In the genomic region with DNA sequence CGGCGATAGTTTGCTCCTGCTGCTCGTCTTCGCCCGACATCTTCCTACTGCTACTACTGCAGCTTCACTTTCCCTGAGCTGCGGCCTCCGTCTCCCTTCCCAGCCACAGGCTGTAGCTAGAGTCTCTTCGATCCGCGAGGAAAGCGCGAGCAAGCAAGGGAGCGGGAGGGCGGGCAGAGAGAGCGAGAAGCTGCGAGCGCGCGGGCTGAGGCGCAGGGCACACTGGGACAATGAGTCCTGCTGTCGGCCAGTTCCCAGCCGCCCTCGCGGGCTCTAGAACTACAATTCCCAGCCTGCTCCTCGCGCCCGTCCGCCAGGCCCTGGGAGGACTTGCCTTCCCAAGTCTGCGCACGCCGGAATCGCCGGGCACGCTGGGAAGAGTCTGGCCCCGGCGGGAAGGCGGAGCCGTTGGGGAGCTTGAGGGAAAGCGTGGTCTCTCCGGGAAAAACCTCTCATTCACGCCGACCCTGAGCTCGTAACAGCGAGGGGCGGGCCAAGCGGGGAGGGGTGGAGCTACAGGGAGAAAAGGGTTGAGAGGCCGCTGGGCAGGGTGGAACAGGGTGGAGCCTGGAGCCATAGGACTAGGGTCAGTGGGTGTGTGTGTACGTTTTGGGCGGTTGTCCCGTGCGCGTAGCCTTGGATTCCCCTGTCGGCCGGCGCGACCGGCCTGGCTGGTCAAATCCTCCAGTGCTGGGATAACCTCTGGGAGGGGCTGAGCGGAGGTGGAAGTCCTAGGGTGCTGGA, we compare ENCODE assay signal across 1 mouse cellular context.
A peak's percentile ranks its signal among the peaks of the same experiment; 100 is the strongest.
TF ChIP-seq lines count a peak whose summit lies in the region.

A gene (minus strand): TSS at position 200 of the 744 bp plus-strand sequence.

TF ChIP-seq in CH12.LX, 34 proteins besides CTCF, POLR2A, EP300 and RAD21 (continued from another document):
- no peak for TF ChIP-seq JUN (IDR thresholded peaks at IDR 0.05; ENCODE audit: insufficient read depth, low read depth, low read length)
- peak; percentile 85 for TF ChIP-seq NRF1 (IDR thresholded peaks at IDR 0.05; ENCODE audit: low read depth, low read length)
- TF ChIP-seq SIN3A (IDR thresholded peaks at IDR 0.05; ENCODE audit: low read length) = peak; percentile 97
- TF ChIP-seq HCFC1 (IDR thresholded peaks at IDR 0.05; ENCODE audit: low read depth, low read length) = peak; percentile 100
- TF ChIP-seq CHD1 (IDR thresholded peaks at IDR 0.05; ENCODE audit: low read depth, low read length) = no peak
- peak; percentile 54 for TF ChIP-seq ZNF384 (IDR thresholded peaks at IDR 0.05; ENCODE audit: low read depth, low read length)
- peak; percentile 63 for TF ChIP-seq BHLHE40 (IDR thresholded peaks at IDR 0.05; ENCODE audit: low read depth, low read length)
- no peak for TF ChIP-seq ZC3H11A (IDR thresholded peaks at IDR 0.05; ENCODE audit: low read depth, low read length)
- TF ChIP-seq ZKSCAN1 (IDR thresholded peaks at IDR 0.05; ENCODE audit: borderline replicate concordance, low read depth, low read length) = no peak
- peak; percentile 83; the same call in 1 of the 2 replicates for TF ChIP-seq E2F4 (IDR thresholded peaks at IDR 0.05; ENCODE audit: insufficient replicate concordance, low read depth, low read length)
- TF ChIP-seq RCOR1 (conservative IDR thresholded peaks at IDR 0.05; ENCODE audit: low read depth, low read length) = no peak
- peak; percentile 91 for TF ChIP-seq MAX (IDR thresholded peaks at IDR 0.05; ENCODE audit: low read length)
- peak; percentile 84; the same call in 1 of the 2 replicates for TF ChIP-seq GABPA (IDR thresholded peaks at IDR 0.05; ENCODE audit: insufficient replicate concordance, low read depth, low read length)
- TF ChIP-seq NELFE (IDR thresholded peaks at IDR 0.05; ENCODE audit: low read depth, low read length) = peak; percentile 73
- TF ChIP-seq USF2 (conservative IDR thresholded peaks at IDR 0.05; ENCODE audit: low read depth, low read length) = no peak
- peak; percentile 65; the same call in 1 of the 2 replicates for TF ChIP-seq TCF12 (IDR thresholded peaks at IDR 0.05; ENCODE audit: low read depth, low read length)
- TF ChIP-seq MAFK (IDR thresholded peaks at IDR 0.05; ENCODE audit: insufficient replicate concordance, low read length) = no peak
- TF ChIP-seq ELF1 (IDR thresholded peaks at IDR 0.05; ENCODE audit: low read depth, low read length) = peak; percentile 83
- TF ChIP-seq PAX5 (IDR thresholded peaks at IDR 0.05; ENCODE audit: low read length) = no peak
- peak; percentile 95 for TF ChIP-seq MYC (IDR thresholded peaks at IDR 0.05; ENCODE audit: low read depth, low read length)
- TF ChIP-seq POLR2AphosphoS2 (IDR thresholded peaks at IDR 0.05; ENCODE audit: low read depth, low read length) = 0 out of 2 replicates have a peak, but pooled peaks have one; percentile 57
- TF ChIP-seq JUND (conservative IDR thresholded peaks at IDR 0.05; ENCODE audit: low read depth, low read length) = no peak
- peak; percentile 65 for TF ChIP-seq MAZ (IDR thresholded peaks at IDR 0.05; ENCODE audit: low read depth, low read length)
- TF ChIP-seq USF1 (IDR thresholded peaks at IDR 0.05; ENCODE audit: low read depth, low read length) = no peak
- peak; percentile 73 for TF ChIP-seq IRF4 (IDR thresholded peaks at IDR 0.05; ENCODE audit: low read depth, low read length)
- no peak for TF ChIP-seq SMC3 (IDR thresholded peaks at IDR 0.05; ENCODE audit: low read depth, low read length)
- 0 out of 2 replicates have a peak, but pooled peaks have one; percentile 15 for TF ChIP-seq TBP (conservative IDR thresholded peaks at IDR 0.05; ENCODE audit: low read depth, low read length)
- peak; percentile 84 for TF ChIP-seq CHD2 (IDR thresholded peaks at IDR 0.05; ENCODE audit: low read length)
- peak; percentile 86; the same call in 1 of the 2 replicates for TF ChIP-seq ZMIZ1 (IDR thresholded peaks at IDR 0.05; ENCODE audit: low read depth, low read length)
- TF ChIP-seq ETS1 (conservative IDR thresholded peaks at IDR 0.05; ENCODE audit: low read depth, low read length) = peak; percentile 30
- peak; percentile 95 for TF ChIP-seq MXI1 (IDR thresholded peaks at IDR 0.05; ENCODE audit: low read depth, low read length)
- TF ChIP-seq MEF2A (IDR thresholded peaks at IDR 0.05; ENCODE audit: borderline replicate concordance, low read depth, low read length) = peak; percentile 81
